Mouse (Mus musculus) adrenal gland, postnatal 10 days (tissue): ENCODE measurements at regions not wholly inside any gene's neighbourhood (a gene's known extent, or its start where the extent isn't known, plus 50 kb on each side); places are given as distances from the start of the nearest gene placed in this dataset.

Experiments
- DNase-seq: peaks from one replicate; pipeline ENCODE4 v3.0.0; 2021; ENCODE audit warnings: mixed read lengths

DNA sequence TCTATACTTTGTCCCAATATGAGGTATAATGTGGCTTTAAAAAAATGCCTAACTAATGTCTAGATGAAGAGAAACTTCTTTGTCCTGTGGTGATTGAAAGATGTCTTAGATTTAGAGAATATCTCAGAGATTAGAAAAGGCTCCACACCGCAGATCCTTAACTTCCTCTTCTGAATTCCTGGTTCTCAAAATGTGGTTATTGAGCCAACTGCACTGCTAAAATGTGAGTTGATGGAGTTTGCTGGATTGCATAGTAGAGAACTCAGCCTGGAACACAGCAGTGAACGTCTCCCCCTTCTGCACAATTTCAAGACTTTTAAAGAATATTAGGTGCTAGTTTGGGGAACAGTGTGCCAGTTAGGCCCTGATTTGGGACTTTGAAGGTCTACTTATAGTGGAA lies 312.7 kb upstream of the Cd180 start:
- DNase-seq: no peak

DNA sequence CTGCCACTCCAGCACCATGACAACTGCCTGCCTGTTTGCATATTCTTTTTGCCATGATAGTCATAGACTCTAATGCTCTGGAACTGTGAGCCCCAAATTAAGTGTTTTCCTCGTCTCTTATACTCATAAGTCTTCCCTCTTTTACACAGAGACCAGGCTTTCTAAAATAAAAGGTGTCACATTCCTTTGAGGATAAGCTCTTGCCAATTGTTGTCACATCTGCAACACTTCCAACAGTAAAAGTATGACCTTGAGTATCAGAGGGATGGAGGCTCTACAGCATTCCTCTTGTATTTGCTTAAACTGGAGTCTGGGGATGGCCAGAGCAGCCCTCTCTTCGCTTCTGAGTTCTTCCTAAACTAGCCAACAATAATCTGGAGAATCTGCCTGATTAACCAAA lies 301.4 kb upstream of the Cd180 start:
- DNase-seq: no peak

GRCm38 (mm10) chr13:102392868-102393661 lies 300.3 kb upstream of the Cd180 start:
- no peak for DNase-seq

DNA sequence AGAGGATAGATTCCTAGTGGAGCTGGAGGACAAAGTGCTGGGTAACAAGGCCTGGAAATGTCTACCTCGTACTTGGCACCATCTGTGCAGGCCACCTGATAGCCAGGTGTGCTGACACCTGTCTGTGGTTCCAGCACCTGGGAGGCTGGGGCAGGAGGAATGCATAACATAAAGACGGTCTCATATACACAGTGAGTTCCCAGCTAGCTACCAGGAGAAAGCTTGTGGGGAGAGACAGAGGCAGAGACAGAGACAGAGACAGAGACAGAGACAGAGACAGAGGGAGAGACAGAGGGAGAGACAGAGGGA lies 299.7 kb upstream of the Cd180 start:
- no peak for DNase-seq

- DNase-seq: no peak
Measured at GRCm38 (mm10) chr13:102394057-102394456, 299.3 kb upstream of the Cd180 start.

- DNase-seq: no peak
Measured at GRCm38 (mm10) chr13:102397411-102397810, 295.9 kb upstream of the Cd180 start.

DNA sequence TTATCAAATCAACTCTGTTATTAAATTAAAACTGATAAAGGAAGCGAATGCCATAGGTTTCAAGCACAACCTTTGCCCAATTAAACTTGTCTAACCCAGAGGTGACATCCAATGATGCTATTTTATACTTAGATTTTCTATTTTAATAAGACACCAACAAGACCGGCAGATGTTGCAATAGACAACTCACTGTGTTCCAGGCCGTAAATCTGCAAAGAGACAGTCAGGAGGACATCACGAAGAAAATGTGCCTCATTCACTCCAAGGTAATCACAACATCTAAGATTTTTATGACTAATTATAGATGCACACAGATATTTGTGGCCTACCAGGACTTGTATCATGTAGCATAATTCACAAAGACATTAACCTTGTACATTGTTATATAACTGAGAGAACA lies 281.5 kb upstream of the Cd180 start:
- no peak for DNase-seq

DNA sequence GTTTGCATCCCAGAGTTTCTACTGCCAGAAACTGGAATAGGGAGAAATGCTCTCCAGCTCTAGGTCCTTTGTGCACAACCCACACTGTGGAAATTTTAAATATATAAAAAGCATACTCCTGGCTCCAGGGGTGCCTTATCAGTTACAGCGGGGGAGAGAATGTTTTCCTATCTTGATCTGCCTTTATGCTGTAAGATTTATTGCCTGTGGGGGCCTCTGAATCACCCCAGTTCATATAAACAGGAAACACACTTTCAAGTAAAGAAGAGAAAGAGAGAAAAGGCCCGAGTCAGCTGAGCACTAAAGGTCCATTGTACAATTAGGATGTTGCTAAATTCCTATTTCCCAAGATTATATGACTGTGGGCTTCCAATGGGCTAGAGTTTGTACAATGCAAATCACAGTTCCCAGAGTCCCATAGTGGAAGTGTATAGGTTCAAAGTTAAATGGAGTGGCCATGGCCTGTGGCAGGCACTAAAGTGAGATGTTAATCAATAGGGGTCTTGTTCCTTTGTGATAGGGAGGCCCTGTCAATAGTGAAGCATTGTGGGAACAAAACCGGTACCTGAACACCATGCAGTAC lies 258.9 kb upstream of the Cd180 start:
- DNase-seq: no peak

DNA sequence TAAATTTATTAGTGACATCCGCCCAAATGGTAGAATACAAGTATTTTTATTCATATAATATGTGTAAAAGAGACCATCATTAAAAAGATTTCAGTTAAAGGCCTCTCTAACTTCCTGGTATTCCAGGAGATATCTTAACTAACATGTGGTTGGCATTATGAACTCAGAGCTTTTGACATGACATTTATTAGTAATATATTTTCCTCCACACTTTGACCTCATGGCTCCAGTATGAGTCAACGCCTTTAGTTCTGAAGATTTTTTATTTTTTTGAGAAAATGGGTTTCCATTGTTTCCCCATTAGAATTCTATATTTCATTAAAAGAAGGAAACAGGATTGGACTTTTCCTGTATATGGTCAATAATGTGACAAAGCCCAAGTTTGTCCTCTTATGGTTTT lies 250.7 kb upstream of the Cd180 start:
- DNase-seq: no peak

GRCm38 (mm10) chr13:102447310-102447709 lies 246.0 kb upstream of the Cd180 start:
- DNase-seq: no peak

DNA sequence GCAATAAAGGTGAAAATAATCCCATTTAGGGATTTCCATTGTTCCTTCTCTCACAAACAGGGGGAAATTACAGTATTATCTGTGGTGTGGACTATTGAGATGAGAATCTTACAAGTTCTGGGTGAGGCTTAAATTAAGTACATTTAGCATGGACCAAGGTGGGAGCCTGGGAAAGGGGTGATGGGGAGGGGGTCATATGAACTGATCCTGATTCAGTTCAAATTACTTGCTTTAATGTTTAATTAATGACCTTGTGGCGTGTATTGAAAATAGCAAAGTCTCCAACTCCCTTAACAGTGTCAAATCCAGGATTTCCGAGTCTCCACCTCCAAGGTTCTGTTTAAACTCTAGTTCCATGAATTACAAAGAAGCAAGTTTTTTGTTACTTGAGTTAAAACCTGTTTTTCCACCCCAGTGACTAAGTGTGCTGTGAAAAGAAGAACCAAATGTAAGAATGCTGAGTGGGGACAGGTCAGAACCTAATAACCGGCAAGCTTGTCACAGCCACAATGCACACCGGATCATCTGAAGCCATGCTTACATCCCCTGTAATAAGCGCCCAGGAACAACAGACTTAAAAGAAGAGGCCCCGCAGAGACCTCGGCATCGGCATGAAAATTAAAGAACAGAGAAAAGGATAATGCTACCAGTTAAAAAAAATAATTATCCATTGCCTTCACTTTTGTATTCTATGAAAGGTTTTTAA lies 243.8 kb upstream of the Cd180 start:
- DNase-seq: no peak

DNA sequence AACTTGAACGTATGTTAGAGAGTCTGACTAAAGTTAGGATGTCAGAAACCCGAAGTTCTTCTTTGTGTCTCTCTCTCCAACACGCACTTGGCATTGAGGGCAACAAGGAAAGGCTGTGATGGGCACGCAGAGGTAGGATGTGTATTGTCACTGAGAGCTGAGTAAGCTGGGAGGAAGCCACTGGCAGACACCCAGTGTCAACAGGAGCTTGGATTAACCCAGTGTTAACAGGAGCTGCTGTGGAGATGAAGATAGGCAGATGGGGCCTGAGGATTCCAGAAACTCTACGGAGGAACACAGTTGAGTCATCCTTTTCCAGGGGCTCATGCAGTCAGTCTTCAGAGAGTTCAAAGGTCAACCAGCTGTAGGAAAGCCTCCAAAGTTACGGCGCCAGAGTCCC lies 242.2 kb upstream of the Cd180 start:
- DNase-seq: no peak

- no peak for DNase-seq
Measured at GRCm38 (mm10) chr13:102458711-102459110, 234.6 kb upstream of the Cd180 start.

DNA sequence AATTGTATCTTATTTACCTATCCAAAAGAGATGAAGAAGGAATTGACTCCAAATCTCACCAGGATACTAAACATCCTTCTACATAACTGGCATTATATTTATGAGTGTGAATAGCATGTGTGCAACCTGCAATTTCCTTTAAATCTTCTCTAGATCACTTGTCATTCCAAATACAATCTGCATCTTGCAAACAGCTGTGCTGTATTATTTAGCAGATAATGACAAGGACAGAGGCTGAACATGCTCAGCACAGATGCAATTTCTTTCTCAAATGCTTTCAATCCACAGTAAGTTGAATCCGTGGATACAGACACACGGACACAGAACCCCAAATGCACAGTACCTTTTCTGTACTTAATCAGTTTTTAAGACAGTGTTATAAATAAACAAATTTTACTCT lies 229.4 kb upstream of the Cd180 start:
- no peak for DNase-seq

- no peak for DNase-seq
Measured at GRCm38 (mm10) chr13:102481906-102482305, 211.5 kb upstream of the Cd180 start.

GRCm38 (mm10) chr13:102482451-102482850 lies 210.9 kb upstream of the Cd180 start:
- no peak for DNase-seq

DNA sequence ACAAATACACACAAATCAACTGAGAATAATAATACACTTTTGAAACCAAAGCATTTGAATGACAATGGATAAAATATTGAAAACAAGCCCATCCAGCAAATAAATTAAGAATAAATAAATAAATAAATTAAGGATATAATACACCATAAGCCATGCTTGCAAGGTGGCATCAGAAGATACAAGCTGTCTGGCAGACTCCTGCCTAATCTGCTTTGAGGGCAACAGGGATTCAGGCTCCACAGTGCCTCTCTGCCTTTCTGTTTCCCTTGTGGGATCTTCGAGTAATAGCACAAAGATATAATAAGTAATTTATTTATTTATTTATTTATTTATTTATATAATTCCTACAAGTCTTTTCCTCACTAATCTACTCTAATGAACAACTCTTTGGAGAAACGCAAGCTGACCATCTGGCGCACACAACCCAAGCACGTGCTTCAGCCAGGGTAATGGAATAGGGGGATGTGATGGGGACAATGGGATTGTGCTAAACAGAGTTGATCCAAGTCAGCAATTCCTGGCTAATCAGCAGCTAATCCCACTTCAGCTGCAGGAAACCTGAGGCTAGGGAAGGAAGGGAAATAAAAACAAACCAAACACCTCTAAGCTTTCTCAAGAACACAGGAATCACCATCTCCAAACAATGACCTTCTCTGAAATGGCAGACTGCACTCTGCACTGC lies 205.8 kb upstream of the Cd180 start:
- no peak for DNase-seq

- DNase-seq: no peak
Measured at GRCm38 (mm10) chr13:102491370-102491769, 202.0 kb upstream of the Cd180 start.

GRCm38 (mm10) chr13:102504157-102504947 lies 189.0 kb upstream of the Cd180 start:
- no peak for DNase-seq

DNA sequence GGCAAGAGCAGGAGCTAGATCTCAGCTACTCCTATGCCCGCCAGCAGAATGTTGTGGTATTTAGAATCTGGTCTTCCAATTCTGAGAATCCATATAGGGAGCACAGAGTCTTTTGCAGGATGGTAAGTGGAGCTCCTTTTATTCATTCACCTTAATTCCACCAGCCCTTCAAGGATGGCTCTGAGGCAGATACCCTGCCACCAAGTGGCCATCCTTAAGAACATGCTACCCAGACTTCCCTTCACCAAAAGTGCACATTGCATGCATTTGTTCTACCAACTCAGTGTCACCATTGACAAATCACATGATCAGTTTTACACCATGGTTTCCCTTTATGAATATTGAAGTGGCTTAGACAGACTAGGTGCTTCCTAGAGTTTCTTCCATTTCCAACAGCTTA lies 186.1 kb upstream of the Cd180 start:
- no peak for DNase-seq

- no peak for DNase-seq
Measured at GRCm38 (mm10) chr13:102507916-102508315, 185.4 kb upstream of the Cd180 start.

DNA sequence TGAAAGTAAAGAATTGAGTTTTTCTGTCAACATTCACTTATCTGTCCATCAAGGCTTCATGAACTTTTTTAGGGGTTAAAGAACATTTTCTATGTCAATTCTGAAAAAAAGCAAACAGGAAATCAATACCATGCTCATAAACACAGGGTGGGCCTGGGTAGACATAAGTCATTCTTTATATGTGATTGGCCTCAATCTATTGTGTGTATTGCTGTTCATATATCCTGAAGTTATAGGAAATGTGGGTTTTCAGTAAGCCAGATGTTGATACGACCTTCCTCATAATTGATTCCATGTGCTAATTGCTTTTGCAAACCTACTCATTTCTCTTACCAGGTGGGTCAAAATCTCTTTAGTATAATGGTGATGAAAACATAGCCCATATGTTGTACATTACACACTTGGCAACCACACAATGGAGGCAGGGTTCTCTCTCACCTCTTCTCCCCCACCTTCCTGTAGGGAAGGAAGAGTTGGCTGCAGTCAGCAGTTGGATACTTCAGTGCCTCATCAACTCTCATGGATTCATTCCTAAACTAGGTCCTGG lies 182.6 kb upstream of the Cd180 start:
- no peak for DNase-seq
